Mouse (Mus musculus) mouse embryonic stem cell (cell line): ENCODE measurements around the gene Shisa9.

ENCODE experiments used
- in situ Hi-C, 2 experiments: fragments of 300-500 bp; cut with MboI; formaldehyde crosslinking; loops; 1 replicate in 1 of 2; 3 replicates in 1 of 2; pipeline ENCODE4 v1.14.3; 2019 to 2020; ENCODE audit warnings: low sequenced_read_pairs in 2 of 2, low pct_unique_long_range_greater_than_20kb in 1 of 2, mixed read lengths in 1 of 2; ENCODE audit not compliant: unreplicated experiment in 1 of 2

The Shisa9 gene

GRCm38 (mm10) chr16:12154476-12154875 lies 170.6 kb downstream of the Shisa9 start:
- in situ Hi-C loops, result no loop called here

- in situ Hi-C loops, result no loop called here
Measured at GRCm38 (mm10) chr16:12173482-12174041, 189.6 kb downstream of the Shisa9 start.

GRCm38 (mm10) chr16:12178031-12178430 lies 194.1 kb downstream of the Shisa9 start:
- in situ Hi-C loops, result no loop called here

DNA sequence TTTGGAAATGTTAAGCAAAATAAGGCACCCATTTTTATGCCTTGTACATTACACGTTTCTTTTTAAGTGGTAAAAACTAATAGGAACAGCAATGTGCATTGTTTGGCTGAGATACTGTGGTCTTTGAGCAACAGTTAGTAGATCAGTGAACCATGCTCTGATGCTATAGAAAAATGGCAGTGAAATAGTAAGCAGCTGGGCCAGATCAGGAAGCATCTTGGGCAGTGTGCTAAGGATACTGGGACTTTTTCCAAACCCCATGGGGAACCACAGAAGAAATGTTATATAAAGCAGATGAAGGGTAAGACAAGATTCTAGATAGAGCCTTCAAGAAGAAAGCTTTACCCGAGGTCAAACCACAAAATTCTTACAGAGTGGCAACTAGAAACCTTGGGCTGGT lies 205.8 kb downstream of the Shisa9 start:
- in situ Hi-C loops, result no loop called here

GRCm38 (mm10) chr16:12196841-12197240 lies 212.9 kb downstream of the Shisa9 start:
- in situ Hi-C loops, result no loop called here

DNA sequence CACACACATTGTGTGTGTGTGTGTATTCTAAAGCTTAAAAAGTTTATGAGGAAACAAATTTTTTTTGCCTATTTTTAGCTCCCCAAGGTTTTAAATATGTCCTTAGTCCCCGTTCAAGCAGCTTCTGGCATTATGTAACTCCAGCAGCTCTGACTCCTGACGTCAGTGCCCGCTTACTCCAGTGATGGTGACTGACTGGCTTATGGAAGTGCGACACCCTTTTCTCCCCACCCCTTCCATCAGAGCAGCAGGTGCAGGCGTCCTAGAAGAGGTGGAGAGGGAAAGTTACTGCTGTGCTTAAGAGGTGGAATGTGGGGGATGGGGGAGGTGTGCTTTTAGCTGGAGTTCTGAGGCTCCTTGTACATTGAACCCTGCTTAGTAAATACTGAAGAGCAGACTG lies 213.7 kb downstream of the Shisa9 start:
- in situ Hi-C loops, result no loop called here

DNA sequence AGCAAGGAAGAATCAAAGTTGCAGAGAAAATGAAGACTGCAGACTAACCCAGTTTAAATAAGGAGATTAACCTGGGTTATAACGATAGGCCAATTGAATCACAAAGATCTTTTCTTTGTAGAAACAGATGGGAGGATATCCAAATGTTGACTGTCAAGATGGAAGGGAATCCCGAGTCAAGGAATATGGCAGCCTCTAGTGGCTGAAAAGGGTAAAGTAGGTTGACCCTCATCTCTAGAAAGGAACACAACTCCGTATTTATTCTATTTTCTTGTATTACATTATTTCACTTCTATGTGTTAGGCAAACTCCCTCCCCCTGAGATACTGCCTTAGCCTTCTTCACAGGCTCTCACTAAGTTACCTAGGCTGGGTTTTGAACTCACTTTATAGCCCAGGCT lies 217.3 kb downstream of the Shisa9 start:
- in situ Hi-C loops, result no loop called here

DNA sequence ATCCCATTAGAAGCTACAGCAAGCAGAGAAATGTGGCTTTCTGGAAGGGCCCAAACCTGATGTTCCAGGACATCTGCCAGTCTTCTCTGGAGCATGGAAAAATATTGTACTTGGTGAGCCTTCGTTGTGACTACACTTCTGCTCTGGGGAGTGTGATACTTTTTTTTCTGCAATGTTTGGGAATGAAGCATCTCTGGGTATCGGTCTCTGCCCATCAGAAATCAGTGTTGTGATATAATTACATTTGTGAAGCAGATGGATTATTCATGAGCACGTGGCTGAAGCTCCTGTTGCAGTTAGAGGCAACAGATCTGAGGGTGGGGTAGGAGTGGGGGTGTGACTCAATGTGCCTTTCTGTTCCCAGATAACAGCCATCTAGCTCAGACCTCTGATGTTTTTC lies 218.2 kb downstream of the Shisa9 start:
- in situ Hi-C loops, result no loop called here

DNA sequence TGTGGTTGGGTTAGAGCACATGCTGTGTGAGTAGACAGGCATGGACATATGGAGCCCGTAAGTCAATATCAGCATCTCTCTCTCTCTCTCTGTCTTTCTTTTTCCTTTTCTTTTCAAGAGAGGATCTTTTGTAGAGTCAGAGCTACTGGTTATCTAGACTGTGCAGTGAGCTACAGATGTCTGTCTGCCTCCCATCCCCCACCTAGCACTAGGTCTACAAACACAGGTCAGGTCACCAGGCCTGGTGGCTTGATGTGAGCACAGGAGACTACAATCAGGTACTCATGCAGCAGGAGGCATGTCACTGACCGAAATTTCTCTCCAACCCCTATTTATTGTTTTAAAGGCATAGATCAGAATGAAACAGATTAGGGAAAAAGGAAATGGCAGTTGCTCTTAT lies 219.1 kb downstream of the Shisa9 start:
- in situ Hi-C loops, result no loop called here

GRCm38 (mm10) chr16:12204423-12204822 lies 220.5 kb downstream of the Shisa9 start:
- in situ Hi-C loops, result no loop called here

DNA sequence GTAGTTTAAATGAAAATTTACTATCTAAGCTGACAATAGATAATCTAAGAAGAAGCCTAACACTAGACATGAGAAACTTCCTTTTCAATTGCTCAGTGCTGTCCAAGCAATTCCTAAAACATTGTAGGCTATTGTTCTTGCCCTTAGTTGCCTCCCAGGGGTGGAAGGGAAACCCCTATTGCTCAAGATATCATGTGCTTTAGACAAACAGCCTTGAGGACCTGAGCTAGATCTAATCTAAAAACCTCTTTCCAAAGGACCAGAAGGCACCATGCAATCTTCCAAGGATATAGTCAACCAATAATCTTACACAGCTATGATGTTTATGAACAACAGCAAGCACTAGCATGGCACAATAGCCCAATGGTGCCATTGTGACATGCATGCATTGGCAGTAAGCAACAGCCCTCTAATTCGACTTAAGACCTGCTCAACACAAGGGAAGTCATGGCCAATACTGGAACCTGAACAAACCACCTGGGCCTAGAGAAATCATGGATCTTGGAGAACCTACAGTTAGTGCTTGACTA lies 222.6 kb downstream of the Shisa9 start:
- in situ Hi-C loops, result no loop called here

DNA sequence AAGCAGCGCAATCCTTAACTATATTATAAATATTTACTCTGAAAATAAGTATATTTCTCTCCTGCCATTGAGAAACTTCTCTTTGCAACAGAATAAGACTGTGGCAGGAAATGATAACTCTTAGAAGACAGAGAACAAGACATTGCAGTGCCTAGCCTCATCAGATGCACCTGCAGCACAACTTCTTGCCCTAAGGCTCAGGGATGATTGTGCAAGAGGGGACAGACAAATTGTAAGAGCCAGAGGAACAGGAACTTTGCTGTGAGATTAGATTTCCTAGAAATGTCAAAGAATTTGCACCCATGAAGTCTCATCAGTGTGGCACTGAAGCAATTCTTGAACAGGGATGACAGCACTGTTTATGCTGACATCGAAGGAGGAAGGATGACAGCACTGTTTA lies 223.0 kb downstream of the Shisa9 start:
- in situ Hi-C loops, result no loop called here

GRCm38 (mm10) chr16:12209355-12209754 lies 225.4 kb downstream of the Shisa9 start:
- in situ Hi-C loops, result no loop called here

GRCm38 (mm10) chr16:12209819-12210218 lies 225.9 kb downstream of the Shisa9 start:
- in situ Hi-C loops, result no loop called here

- in situ Hi-C loops, result no loop called here
Measured at GRCm38 (mm10) chr16:12214018-12214417, 230.1 kb downstream of the Shisa9 start.

GRCm38 (mm10) chr16:12217289-12218150 lies 233.6 kb downstream of the Shisa9 start:
- in situ Hi-C loops, result no loop called here

DNA sequence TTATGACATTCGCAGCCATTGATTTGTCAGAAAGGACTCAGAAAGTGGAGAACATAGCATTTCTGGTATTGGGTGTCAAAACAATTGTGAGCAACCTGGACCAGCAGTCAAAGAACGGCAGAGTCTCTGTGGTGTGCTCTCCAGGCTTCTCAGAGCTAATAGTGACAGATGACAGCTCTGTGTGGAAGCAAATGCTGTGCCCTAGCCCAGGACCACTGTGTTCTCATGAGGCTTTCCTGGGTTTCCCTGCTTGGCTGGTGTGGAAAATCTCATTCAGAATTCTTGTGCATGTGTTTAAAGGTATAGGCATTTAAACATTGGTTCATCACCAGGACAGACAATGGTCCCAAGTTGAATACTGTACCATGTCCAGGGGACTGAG lies 234.2 kb downstream of the Shisa9 start:
- in situ Hi-C loops, result no loop called here

GRCm38 (mm10) chr16:12219821-12220220 lies 235.9 kb downstream of the Shisa9 start:
- in situ Hi-C loops, result no loop called here

- in situ Hi-C loops, result no loop called here
Measured at GRCm38 (mm10) chr16:12223537-12223936, 239.6 kb downstream of the Shisa9 start.

- in situ Hi-C loops, result no loop called here
Measured at GRCm38 (mm10) chr16:12226937-12227336, 243.0 kb downstream of the Shisa9 start.
